Mouse (Mus musculus) cortical plate, adult 2 months (tissue): Measurements from ENCODE around the gene Reck. TPM values are rescaled to one million over a fixed set of nuclear protein-coding genes. Genes with fewer than 3 reads are reported as not detected.
A peak's percentile ranks its signal among the peaks of the same experiment; 100 is the strongest.

Source experiments
- H3K27ac ChIP-seq: fragments of 200-500 bp; 2 replicates; pipeline ENCODE4 v1.5.1; 2012; ENCODE audit warnings: low read length, control low read depth, inconsistent platforms; ENCODE audit not compliant: insufficient read depth
- H3K4me1 ChIP-seq: fragments of 200-500 bp; 2 replicates; pipeline ENCODE4 v1.6.1; 2011; ENCODE audit warnings: low read length; ENCODE audit not compliant: control insufficient read depth, insufficient read depth
- H3K4me3 ChIP-seq: fragments of 200-500 bp; 2 replicates; pipeline ENCODE4 v1.5.1; 2011; ENCODE audit warnings: mild to moderate bottlenecking, low read length, control low read depth; ENCODE audit not compliant: insufficient read depth
- CTCF ChIP-seq: fragments of 200-500 bp; IDR thresholded peaks from 2 replicates; pipeline ENCODE4 v1.5.1; 2011; ENCODE audit warnings: mild to moderate bottlenecking, control low read depth, low read length; ENCODE audit not compliant: insufficient read depth; ENCODE audit errors: extremely low read depth
- POLR2A ChIP-seq: fragments of 200-500 bp; IDR thresholded peaks from 2 replicates; pipeline ENCODE4 v1.6.1; 2011; ENCODE audit warnings: mild to moderate bottlenecking, low read length, control low read depth; ENCODE audit not compliant: insufficient read depth; ENCODE audit errors: extremely low read depth
- polyA plus RNA-seq: library from polyadenylated mRNA; depleted of rRNA; stranded (reverse); fragments of >200 nt; gene quantifications from 2 replicates; pipeline ENCODE4 v1.2.3, GENCODE M21; 2012; rRNA removed

The Reck gene
- polyA plus RNA-seq = 12.9 and 13.1 TPM in 2 replicates

DNA sequence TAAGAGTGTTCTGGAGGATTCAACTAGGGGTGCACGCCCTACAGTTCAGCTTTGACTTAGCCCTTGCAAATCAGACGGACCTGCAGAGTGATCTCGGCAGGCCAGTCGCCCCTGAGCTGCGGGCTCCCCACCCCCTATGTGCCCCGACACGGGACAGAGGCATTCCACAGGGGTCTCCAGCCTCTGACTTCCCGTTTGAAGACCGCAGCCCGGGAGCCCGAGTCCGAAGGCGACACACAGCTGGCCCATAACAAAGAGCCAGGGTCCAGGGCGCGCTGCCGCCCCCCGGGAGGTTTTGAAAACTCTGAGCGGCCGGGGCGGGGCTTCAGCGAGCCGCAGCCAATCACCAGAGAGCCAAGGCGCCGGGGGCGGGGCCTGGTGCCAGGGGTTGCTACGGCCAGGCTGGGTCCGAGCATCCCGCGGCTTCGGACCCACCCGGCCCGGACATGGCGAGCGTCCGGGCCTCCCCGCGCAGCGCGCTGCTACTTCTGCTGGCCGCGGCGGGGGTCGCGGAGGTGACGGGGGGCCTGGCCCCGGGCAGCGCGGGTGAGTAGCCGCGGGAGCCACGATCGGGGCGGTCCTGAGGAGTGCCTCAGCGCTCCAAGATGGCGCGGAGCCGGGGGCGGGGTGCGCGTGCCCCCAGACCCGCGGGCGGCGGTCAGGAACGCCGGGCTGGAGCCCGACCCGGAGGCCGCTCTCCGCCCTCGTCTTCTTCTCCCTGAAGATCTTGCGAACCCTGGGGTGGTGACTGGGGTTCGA lies at the start of gene Reck:
Reck (plus strand) TSS at position 371 of the 759 bp plus-strand sequence.
- TF ChIP-seq POLR2A = 0 out of 2 replicates have a peak, but pooled peaks have one; percentile 11
- TF ChIP-seq CTCF = no peak
- Histone ChIP-seq H3K27ac (no peak within 1 kb of the TSS), H3K4me3 (peak within 1 kb of the TSS; percentile 93), H3K4me1 (peaks cover 2% of the 10 kb centered on the region; the same call in 1 of the 2 replicates)

DNA sequence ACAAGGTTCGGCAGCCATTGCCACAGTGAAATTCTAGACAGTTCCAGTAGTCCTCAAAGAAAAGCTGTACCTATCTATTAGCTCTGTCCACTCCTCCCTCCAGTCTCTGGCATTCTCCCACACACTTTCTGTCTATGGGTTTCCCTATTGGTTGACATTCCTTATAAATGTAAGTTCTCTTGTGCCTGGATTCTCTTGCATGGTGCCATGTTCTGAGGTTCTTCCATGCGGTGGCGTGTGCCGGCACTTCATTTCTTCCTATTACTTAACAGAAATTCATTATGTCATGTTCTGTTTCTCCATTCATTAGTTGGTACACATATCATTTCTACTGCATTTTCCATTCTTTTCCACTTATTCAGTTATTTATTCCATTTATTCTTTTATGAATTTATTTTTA lies 46.5 kb upstream of the Reck start:
- TF ChIP-seq POLR2A = no peak
- TF ChIP-seq CTCF = no peak
- no peaks in the 10 kb centered on the region for H3K4me1 ChIP-seq
- no peak overlapping the region for H3K4me3 ChIP-seq
- no peak overlapping the region for H3K27ac ChIP-seq

DNA sequence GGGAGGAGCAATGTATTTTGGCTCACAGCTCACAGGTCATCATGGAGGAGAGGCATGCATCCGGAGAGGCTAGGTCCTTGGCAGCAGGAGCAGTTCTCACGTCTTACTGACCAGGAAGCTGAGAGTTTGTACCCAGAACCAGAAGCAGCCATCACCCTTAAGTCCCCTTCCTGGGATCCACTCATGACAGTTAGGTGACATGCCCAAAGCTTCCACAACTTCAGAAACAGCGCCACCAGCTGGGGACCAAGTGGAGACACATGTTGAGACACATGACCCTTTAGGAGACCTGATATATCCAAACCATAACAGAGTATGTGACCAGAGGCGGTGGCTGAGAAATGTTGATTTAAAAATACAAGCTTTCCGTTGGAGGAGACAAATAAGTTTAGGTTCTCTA lies 43.3 kb upstream of the Reck start:
- Histone ChIP-seq H3K4me1 (no peaks in the 10 kb centered on the region), H3K4me3 (no peak overlapping the region), H3K27ac (no peak overlapping the region)
- TF ChIP-seq POLR2A (no peak), CTCF (no peak)

DNA sequence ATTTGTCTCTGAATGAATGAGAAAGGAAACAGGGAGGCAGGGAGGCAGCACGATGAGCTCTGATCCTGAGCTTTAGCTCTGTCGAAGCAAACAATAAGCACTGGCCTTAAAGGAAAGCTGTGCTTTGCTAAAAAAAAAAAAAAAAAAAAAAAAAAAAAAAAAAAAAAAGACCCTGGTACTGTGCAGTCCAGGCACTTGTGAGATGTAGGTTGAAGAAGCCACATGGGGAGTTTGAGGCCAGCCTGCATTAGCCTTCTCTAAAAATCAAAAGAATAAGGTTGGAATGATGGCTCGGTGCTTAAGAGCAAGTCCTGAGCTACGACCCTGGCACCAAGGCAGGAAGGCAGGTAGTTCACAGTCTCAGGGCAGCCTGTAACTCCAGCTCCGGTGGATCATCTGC lies 41.6 kb upstream of the Reck start:
- Histone ChIP-seq H3K4me1 (no peaks in the 10 kb centered on the region), H3K4me3 (no peak overlapping the region), H3K27ac (no peak overlapping the region)
- no peak for TF ChIP-seq CTCF

DNA sequence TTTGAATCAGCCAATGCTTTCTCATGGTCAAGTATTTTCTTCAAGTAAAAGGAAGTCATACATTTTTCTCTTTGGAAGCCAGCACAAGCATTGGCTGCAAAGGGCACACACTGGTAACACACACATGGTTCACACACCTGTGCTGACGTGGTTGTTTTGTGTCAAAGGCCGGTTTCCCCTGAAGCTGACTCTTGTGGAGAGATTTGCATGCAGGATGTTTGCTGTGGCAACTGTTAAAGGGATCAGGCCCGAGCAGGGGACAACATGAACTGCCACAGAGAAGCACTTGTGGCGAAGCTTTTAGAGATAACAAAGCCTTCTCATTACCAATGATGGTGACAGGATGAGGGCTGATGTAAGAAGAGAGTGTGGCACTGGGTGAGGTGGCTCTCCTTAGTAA lies 40.6 kb upstream of the Reck start:
- no peak overlapping the region for H3K4me3 ChIP-seq
- TF ChIP-seq POLR2A (no peak), CTCF (no peak)
- H3K4me1 ChIP-seq = no peaks in the 10 kb centered on the region
- no peak overlapping the region for H3K27ac ChIP-seq

DNA sequence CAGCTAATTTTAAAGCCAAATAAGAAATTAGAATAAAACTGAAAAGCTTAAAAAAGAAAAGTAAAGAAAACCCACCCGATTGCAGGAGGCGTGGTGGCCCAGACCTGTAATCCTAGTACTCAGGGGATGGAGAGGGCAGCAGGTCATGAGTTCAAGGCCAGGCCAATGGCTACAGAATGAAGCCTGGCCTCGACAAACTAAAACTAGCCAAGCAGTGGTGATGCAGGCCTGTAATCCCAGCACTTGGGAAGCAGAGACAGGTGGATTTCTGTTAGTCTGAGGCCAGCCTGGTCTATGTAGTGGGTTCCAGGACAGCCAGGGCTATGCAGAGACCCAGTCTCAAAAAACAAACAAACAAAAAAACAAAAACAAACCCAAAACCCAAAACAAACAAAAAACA lies 37.0 kb upstream of the Reck start:
- TF ChIP-seq CTCF (no peak), POLR2A (no peak)
- Histone ChIP-seq H3K4me1 (no peaks in the 10 kb centered on the region), H3K27ac (no peak overlapping the region), H3K4me3 (no peak overlapping the region)

DNA sequence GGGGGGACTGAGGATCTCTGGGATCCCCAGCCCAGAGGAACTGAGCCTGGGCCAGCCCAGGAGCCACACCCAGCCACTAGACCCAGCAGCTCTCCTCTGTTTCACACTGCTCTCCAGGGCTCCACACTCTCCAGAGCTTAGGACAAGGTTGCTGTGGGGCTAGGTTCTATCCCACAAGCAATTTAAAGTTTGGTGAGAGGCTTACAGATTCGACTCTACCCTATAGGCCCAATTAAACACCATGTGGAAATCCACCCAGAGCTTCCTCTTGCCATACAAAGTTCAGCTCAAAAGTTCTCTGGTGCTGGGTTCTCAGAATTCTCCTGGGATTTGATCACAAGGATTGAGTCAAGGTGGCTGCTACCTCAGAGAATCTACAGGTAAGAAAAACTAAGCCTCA lies 35.2 kb upstream of the Reck start, which contains the start of gene Olfr157:
Olfr157 (minus strand) TSS at position 101 of the 400 bp plus-strand sequence.
- H3K27ac ChIP-seq = no peak within 1 kb of the TSS
- H3K4me3 ChIP-seq = no peak within 1 kb of the TSS
- no peaks in the 10 kb centered on the region for H3K4me1 ChIP-seq
- TF ChIP-seq CTCF = no peak
- TF ChIP-seq POLR2A = no peak

DNA sequence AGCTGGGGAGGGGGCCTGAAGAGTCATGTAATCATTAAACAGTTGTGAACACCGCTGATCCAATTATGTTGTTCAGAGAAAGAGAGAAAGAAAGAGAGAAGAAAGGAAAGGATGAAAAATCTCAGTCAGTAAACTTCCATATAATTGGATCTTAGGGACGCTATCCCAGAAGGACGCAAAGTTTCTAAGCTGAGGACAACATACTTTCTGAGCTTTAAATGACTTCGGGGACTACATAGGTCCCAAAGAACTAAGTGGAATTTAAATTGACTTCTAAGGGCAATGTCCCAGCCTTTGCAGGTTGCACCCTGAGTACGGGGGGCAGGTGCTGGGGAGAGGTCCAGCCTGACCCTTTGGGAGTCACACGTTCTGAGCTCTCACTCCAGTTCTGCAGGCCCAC lies 24.1 kb upstream of the Reck start, which contains the start of gene Olfr155:
Olfr155 (plus strand) TSS at position 301 of the 400 bp plus-strand sequence.
- TF ChIP-seq POLR2A (no peak), CTCF (no peak)
- no peak within 1 kb of the TSS for H3K4me3 ChIP-seq
- H3K27ac ChIP-seq = no peak within 1 kb of the TSS
- no peaks in the 10 kb centered on the region for H3K4me1 ChIP-seq

DNA sequence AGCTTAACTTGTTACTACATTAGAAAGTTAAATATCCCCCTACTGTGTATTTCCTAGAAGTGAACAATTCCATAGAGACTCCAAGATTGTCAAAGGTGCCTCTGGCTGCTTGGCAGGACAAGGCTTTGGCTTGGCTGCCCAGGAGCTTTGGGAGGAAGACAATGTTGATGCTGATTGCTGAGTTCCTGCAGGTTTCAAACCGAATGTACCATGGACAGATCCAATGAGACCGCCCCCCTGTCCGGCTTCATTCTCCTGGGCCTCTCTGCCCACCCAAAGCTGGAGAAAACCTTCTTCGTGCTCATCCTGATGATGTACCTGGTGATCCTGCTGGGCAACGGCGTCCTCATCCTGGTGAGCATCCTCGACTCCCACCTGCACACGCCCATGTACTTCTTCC lies 21.2 kb upstream of the Reck start:
- TF ChIP-seq POLR2A = no peak
- TF ChIP-seq CTCF = no peak
- Histone ChIP-seq H3K4me1 (no peaks in the 10 kb centered on the region), H3K27ac (no peak overlapping the region), H3K4me3 (no peak overlapping the region)

DNA sequence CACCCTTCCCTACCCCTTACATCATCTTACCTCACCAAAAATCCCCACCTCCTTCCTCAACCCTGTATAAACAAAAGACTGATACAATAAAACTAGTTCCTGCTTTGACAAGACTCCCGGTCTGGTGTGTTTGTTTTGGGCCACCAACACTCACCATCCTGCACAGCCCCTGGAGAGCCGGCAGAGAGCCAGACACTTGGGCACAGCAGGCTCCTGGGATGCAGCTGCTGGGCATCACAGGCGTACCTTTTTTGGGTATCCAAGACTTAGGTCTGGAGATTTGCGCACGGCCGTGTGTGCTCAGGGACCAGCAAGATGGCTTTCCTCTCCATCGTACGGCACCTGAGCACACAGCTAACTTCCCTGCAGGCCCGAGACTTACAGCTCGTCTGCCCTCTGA lies 15.4 kb upstream of the Reck start:
- no peak overlapping the region for H3K27ac ChIP-seq
- TF ChIP-seq CTCF (no peak), POLR2A (no peak)
- H3K4me1 ChIP-seq = no peaks in the 10 kb centered on the region
- H3K4me3 ChIP-seq = no peak overlapping the region
